Mouse (Mus musculus) stomach, postnatal 0 days (tissue): ENCODE measurements around the gene Smndc1.

Experiments
- CTCF ChIP-seq: IDR thresholded peaks from 2 replicates; pipeline ENCODE4 v1.5.1; 2016; ENCODE audit warnings: antibody characterized with exemption, low read depth, mild to moderate bottlenecking, moderate library complexity
- EP300 ChIP-seq: optimal IDR thresholded peaks from 2 replicates; pipeline ENCODE3; 2016; ENCODE audit warnings: antibody characterized with exemption

DNA sequence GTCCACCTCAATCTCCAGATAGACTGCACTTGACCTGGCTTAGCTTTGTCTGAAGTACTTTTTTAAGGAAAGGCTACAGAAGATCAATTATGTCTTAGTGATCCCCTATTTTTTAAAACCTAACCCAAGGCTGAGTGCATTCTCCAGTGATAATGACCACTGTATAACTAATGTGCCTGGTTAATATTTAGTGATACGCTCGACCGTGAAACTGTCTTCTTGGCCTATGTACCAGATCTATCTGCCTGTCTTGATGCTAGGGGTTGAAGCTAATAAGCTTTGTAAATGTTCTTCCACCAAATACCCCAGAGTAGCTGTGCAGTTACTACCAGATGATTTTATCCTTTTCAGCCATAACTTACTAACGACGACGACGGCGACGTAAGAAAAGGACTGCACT, 14.6 kb downstream of the Smndc1 start:
- no peak for TF ChIP-seq EP300
- no peak for TF ChIP-seq CTCF
